Mouse (Mus musculus) retina, embryonic 14.5 days (tissue): Measurements from ENCODE around the gene Phykpl.

Experiments
- DNase-seq: peaks from one replicate; pipeline ENCODE4 v3.0.0-alpha.2; 2015; ENCODE audit warnings: low spot score

Phykpl gene

GRCm38 (mm10) chr11:51645293-51645692 is 60.7 kb downstream of the Phykpl start:
- no peak for DNase-seq

GRCm38 (mm10) chr11:51646245-51646644 is 61.7 kb downstream of the Phykpl start:
- DNase-seq: no peak

- DNase-seq: no peak
These were observed 62.5 kb downstream of the Phykpl start for GRCm38 (mm10) chr11:51646751-51647667.

GRCm38 (mm10) chr11:51648566-51648965 is 64.0 kb downstream of the Phykpl start:
- DNase-seq: peak; percentile 56

GRCm38 (mm10) chr11:51649111-51649888 is 64.7 kb downstream of the Phykpl start:
- no peak for DNase-seq

- peak; percentile 32 for DNase-seq
These were observed 65.3 kb downstream of the Phykpl start for GRCm38 (mm10) chr11:51649889-51650199.

GRCm38 (mm10) chr11:51650261-51650660 is 65.7 kb downstream of the Phykpl start:
- no peak for DNase-seq

GRCm38 (mm10) chr11:51650691-51651515 is 66.3 kb downstream of the Phykpl start, which contains the start of the genes N4bp3 and D930048N14Rik:
TSS of gene N4bp3 (minus strand) at chr11:51650842.
TSS of gene D930048N14Rik (plus strand) at chr11:51650954.
- peak; percentile 73 for DNase-seq

- DNase-seq: no peak
These were observed 68.4 kb downstream of the Phykpl start for GRCm38 (mm10) chr11:51652889-51653418.

- DNase-seq: no peak
These were observed 69.2 kb downstream of the Phykpl start for GRCm38 (mm10) chr11:51653736-51654135.
